Mouse (Mus musculus) cerebellum, adult 2 months (tissue): Measurements from ENCODE around the gene Pomt1.

ENCODE experiments used
- CTCF ChIP-seq: fragments of 200-500 bp; IDR thresholded peaks from 2 replicates; pipeline ENCODE4 v1.5.1; 2011; ENCODE audit warnings: low read depth, mild to moderate bottlenecking, control low read depth, low read length, moderate library complexity, borderline replicate concordance; ENCODE audit not compliant: insufficient read depth
- POLR2A ChIP-seq: fragments of 200-500 bp; IDR thresholded peaks from 2 replicates; pipeline ENCODE4 v1.6.1; 2011; ENCODE audit warnings: low read length, control low read depth, borderline replicate concordance; ENCODE audit not compliant: insufficient read depth

DNA sequence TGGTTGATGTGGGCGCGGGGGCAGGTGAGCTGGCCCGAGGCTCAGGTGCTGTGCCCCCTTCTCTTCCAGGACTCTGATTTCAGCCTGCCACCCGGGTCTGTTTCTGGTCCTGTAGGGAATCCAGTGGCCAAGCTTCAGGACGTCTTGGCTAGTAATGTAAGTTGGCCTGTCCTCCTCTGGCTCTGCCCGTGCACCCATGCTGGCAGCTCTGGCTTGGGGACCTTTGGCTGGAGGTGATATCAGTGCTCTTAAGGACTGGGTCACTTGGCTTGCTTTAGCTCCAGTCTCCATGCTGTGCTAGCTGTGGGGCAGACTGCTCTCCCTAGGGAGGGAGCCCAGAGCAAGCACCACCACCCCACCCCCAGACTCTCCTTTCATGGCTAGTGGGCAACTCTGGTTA, 16.4 kb upstream of the Pomt1 start:
- TF ChIP-seq CTCF (no peak), POLR2A (no peak)
